Mouse (Mus musculus) hindlimb bud, embryonic 11.5 days (tissue): ENCODE results near the gene Cdkal1.

Experiments
- DNase-seq: peaks from one replicate; pipeline ENCODE4 v3.0.0-alpha.2; 2012; ENCODE audit warnings: low read depth, low spot score; ENCODE audit errors: extremely low spot score

Cdkal1 gene

DNA sequence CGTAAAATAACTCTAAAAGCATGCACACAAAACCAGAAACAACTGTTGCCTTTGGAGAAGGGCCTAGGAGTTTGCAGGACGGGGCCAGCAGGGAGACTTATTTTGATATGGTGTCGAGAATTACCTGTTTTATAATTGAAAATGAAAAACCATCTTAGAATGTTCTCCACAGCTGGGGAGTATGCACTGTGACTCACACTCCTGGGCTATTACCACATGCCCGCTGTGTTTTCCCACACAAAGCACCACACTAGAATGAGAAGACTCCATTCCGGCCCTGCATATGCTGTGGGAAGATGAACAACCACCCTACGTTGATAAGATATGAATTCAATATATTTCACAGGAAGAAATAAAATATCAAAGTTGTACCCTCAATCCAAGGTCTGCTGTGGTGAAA is 426.3 kb downstream of the Cdkal1 start:
- DNase-seq = no peak

DNA sequence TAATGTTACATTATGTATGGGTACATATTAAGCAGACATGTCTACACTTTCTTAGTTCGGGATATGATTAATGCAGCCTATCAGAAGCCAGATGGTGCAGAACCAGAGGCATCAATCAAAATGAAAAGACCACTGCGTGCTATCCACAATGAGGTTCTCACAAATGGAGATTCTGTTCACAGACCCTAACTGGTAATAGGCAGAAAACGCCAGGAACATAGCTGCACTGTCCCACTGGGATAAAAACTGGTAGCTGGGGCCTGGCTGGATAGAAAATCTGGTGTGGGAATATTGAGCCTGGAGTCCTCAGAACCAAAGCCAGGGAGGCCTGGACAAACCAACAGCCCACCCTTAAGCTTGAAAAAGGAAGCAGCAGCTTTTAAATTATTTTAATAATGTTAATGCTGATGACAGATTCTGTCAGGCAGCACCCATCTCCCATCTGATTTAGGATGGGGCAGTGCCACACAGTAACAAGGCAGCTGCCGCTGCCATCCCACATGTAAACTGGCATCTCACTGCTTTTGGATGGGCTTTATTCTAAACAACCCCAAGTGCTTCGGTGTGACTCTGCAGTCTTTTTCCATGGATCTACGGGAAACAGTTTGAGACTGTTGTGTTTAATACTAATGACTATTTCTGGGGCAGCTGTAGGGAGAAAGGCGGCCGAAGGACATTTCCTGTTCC is 438.9 kb downstream of the Cdkal1 start:
- no peak for DNase-seq

DNA sequence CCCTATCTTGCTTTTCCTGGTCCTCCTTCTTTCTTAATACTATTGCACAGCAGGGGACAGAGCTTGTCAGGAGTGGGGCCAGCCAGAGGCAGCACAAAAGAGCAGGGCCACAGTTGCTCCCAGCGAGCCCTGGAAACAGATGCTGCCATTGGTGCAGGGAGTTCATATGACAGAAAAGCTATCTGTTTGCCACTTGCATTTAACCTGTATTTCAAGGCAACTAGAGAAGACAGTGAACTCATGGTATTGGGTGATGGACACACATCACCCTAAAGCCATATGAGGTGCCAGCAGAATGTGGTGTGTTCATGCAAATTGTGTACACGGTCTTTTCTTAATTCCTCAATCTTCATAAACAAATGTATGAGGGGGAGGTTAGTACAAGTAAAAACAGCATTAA is 439.5 kb downstream of the Cdkal1 start:
- DNase-seq = no peak

DNA sequence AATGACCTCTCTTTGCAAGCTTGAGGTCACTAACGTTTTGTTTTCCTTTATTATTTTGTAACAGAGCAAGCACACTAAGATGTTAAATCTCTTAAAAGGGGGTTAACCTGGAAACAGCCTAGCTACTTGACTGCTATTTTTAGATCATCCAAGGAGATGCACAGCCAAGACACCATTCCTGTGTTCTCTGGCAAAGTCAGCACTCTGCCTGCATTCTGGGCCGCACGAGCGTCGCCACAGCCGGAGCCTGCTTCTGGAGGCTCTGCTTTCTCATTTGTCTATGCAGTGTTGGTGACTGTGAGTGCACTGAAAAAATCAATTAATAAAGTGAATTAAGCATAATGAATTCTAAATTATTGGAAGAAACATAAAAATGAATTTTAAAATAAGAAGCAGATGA is 440.6 kb downstream of the Cdkal1 start:
- DNase-seq = no peak

DNA sequence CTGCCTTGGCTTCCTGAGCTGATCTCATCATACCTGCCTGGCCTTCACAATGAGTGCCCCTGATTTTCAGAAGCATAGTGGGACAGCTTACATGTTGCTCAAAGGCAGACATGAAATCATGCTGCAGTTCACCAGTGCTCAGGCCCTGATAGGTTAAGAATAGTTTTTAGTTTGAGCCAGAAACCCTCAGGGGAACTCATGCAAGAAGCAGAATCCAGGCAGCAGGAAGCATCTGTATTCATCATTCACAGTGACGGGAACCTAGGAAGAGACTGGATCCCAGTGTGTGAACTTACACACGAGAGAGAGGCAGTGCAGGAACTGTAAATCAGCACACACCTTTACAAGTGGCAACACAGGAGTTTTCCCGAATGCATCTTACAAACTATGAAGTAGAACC is 441.0 kb downstream of the Cdkal1 start:
- no peak for DNase-seq

DNA sequence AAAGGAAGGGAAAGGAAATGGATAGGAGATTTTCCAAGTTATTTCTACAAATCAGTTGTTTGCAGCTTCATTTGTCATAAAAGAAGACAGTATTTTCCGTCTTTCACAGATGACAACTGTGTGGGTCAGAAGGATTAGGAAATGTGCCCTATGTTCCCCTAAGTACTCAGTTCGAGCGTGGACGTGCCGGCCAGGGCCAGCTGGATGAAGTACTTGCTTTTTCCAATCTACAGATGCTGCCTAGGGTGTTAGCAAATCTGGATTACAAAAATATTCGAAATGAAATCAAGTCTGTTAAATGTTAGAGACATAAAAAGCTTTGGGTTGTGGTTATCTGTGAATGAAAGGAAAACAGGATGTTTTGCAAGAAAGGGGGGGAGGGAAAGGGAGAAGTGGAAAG is 444.3 kb downstream of the Cdkal1 start:
- DNase-seq = no peak

DNA sequence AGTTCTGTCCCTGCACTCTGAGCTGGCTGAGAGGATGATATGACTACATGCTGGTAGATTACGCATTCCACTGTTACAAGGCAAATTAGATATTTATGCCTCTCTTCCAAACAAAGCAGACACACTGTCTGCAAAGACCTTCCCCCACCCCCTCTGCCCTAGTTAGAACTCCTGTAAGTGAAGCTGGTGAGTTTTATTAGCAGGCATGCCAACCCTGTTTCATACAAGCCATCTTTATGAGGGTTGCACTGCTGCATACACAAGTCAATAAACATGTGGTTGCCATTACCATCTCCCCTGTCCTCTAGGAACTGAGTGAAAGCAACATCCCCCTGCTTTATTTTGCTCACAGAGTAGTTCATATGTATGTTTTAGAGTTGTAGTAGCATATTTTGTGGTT is 447.9 kb downstream of the Cdkal1 start:
- no peak for DNase-seq

DNA sequence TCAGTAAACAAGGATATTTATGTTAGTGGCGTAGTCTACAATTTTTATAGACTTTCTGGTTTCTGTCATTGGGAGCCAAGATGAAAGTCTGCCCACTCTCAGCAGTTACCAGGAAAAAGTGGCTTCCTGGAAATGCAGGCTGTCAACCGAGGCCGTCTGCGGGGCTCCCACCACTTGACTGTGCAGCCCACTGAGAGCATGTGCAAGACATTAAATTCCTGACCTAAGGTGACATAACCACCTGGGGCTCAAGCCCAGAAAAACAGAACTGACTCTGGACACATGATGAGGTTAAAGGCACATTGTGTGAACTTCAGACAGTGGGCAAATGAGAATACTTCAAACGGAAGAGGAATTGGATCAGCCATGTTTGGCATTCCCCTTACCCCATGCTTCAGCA is 450.2 kb downstream of the Cdkal1 start:
- no peak for DNase-seq

DNA sequence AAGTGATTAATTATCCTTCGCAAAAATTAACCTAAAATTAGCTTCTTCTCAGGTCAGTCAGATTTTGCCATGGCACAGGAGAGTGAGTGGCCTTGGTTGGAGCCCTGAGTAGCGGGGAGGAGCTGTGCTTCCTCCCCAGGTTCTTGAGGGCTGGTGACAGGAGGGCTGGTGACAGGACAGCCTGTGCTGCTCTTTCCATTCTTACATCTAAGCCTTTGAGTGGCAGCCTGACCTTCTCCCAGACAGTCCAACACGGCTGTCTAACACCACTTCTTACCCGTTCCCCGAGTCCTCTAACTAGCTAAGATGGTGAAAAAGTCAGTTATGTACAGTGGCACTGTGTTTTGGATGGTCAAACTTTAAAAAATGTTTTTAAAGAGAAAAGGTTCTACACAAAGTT is 452.3 kb downstream of the Cdkal1 start:
- DNase-seq = no peak

DNA sequence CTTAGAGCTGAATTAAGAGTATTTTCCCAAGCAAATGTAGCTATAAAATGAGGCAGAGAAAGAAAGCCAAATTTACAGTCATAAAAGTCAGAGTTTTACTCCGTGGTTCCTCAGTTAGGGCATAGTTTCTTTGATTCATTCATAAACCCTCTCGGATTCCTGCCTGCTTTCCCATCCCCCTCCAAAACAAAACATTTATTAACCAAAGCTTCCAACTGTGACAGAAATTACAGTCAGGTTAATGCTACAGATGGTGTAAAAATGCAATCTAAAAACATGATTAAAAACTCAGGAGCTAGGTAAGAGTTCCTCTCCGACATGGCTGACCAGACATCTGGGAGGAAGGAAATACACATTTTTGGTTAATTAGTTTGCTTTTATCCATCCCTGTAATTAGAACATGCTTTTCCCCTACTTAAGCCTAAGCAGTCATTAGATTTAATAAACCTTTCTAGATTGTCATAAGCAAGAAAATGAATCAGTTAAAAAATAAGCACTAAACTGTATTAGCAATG is 452.9 kb downstream of the Cdkal1 start:
- DNase-seq = no peak

DNA sequence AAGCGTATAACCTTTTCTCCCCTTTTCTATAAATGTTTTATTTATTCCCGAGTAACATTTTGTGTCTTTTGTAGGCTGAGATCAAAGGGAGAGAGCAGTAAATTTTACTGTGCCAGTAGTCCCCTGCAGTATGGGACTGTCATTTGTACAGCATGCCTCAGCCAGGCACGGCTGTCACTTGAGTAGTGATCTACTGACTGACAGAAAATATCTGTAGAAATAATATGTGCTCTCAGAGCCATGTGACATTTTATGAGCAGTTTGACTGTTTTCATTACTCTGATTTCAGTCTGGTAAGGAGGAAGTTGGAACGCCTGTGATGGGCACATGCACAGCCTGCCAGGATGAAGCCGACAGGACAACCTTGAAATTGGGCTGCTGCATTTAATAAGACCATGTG is 455.6 kb downstream of the Cdkal1 start:
- no peak for DNase-seq

DNA sequence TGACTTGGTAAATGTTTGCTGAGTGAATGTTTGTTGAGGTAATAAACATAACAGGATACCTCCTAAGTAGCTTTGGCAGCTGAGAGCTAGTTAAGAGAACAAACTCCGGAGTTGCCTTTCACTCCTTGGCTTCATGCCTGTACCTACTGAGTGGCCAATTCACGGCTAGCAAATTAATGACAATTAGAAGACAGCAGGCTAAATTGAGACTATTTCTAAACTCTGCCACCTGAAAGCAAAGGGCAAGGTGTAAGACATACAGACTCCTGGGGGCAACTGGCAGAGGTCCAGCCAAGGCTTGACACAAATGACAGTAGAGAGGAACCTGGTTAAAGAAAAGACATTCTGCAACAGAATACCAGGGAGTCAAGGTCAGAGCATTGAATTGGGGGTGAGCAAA is 457.0 kb downstream of the Cdkal1 start:
- DNase-seq = no peak

DNA sequence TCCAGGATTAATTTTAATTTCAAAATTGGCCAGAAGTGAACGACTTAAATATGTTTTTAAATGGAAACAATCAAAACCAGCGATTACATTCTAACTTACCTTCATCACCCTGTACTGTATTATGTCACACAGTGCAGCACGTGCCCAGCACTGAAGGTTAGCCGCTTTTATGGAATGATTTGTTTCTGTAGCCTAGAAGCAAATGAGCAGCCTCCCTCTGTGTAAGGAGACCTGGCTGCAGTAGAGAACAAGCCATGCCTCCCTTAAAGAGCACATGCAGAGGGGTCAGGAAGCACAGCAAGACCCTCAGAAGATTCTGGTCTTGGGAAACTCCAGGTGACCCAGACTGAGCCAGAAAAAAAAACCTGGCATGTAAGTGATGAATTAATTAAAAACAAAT is 459.8 kb downstream of the Cdkal1 start:
- DNase-seq = no peak

DNA sequence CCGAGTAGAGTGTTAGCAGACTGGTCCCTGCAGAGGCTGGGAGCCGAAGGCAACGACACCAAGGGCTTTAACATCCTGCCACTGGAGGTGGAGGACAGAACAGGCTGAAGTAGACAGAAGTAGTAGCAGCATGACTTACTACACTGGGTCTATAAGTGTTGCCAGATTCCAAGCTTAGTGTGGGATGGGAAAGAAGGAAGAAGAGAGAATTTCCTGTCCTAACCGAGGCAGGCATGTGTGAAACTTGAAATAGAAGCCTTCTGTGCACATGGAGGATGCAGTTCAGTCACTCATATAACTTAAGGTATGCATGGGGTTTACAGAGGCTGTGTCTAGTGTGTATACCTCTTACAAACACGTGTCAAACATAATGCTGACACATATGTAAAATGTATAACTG is 465.4 kb downstream of the Cdkal1 start:
- DNase-seq = no peak

DNA sequence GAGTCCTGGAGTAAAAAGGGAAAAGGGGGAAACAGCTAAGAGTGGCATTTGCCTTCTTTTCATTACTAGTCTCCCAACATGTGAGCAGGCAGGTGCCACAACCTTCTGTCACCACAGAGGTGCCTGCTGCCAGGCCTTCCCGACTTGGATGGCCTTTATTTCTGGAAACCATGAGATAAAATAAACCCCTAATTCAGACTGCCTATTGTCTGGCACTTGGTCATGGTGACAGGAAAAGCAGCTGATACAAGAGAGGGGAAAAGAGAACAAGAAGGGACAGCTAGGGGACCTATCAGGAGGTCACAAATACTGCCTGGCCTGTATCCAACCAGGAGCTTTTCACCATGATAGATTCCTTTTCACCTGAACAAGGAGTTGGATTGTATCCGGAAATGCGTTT is 466.6 kb downstream of the Cdkal1 start:
- no peak for DNase-seq

DNA sequence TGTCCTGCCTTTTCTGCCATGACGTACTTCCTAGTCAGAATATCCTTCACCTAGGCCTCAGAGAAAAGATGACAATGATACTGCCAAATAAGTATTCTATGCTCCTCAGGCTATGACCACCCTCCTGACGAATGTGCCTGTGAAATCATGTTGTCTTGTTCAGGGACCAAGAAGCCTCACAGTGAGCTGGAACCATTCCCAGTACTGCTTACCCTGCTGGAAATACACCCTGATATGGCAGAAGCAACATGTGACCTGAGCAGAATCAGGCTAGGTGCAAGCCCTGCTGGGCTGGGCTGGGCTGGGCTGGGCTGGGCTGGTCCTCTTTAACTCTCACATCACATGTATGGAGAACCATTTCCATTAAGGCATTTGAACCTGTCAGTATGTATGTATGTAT is 477.9 kb downstream of the Cdkal1 start:
- no peak for DNase-seq

DNA sequence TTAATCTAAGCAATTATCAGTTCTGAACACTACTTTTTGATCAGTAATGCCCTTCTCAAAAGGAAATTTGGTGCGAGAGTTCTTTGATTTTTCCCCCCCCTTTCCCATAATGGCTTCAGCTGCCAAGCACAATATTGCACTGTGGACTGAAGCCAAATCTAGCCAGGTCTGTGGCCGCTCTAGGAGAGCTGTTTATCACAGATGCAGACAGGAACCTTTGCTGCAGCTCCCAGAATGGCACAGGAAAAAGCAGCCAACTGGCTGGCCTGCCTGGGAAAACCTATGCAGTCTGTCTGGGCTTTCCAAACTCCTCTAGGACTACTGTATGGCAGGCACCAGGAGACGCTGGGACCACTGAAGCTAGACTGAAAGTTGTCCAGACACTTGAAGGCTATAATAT is 483.6 kb downstream of the Cdkal1 start:
- DNase-seq = no peak

DNA sequence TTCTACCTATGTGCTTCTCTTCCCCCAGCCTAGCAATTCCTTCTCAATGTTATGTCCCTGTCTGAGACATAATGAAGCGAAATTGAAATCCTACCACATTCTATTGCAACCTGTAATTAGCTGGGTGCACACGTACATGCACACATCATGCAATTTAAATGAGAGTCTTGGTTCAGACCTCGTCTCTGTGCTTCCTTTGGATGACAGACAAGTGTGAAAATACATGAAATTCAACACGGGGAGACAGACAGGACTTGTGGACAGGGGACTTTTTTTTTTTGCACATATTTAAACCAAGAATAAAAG is 484.1 kb downstream of the Cdkal1 start:
- no peak for DNase-seq

DNA sequence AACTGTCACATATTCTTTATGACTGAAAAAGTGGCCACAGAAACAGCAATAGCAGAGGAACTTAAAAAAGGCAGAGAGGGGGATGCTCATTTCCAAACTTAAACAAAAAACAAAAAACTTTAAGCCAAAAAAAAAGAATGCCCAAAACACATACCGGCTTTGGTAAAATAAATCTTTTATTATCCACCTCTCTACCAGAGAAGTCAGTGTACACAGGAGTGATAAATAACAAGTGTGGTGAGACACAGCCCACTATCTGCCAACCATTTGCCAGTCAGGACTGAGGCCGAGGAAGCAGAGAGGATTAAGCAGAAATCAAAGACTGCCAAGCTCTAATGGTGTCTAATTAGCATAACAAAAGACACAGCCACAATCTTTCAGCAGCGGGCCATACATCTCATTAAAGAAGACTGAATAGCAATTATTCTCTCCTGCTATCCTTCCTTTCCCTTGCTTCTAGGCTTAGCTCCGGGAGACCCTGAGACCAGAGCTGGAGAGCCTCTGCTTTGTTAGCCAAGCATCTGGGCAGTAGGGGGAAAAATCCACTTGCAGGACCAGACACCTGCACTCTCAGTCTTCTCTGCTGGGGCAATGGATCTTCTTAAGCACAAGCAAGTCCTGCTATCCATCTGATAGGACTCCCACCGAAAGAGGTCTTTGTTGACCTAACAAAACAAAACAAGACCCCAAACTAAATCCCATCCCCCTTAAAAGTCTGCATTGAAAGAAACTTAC is 484.6 kb downstream of the Cdkal1 start:
- no peak for DNase-seq

DNA sequence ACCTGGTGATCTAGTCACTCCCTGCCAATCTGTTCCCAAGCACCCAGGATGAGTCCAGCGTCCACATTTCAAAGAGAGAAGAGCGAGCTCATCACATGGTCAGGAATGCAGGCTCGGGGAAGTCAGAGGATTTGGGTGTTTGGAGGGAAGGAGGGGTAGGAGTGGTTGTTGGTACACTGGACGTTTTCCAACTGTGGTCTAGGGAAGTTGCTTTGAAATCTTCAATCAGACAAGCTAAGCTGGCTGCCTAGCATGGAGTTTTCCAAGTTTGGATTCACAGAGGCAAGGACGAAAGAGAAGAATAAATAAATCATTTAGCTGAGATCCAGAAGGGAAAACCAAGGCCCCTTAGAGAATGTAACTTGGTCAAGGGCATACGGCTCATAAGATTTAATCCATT is 486.7 kb downstream of the Cdkal1 start:
- no peak for DNase-seq

DNA sequence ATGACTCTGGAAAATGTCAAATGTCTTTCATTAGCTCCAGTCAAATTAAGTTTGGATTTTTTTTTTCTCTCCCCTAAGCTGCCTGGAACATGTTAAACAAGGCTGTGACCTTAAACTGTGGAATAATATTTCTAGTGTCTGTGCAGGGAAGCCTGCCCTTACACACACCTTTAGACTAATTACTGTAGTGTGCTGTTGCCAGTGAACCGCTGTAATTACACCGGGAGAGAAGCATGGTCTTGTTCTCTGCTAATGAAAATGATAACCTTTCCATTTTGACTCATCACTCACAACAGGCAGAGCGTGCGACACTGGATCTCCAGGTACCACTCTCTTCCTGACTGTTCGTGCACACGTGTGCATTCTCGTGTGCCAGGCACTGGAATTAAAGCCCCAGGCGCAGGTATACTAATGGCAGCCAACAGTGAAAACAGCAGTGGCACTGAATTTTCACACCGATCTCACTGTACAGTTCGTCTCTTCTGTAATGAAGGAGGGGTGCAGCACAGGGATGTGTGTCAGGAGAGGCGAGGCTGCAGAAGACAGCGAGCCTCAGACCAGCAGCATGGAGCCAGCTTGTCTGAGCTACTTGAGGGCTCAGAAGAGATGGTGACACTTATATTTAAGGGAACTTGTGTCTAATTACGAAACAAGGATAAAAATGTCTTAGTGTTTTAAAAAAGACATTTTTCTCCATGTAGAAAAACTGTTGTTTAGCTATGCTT is 490.4 kb downstream of the Cdkal1 start:
- no peak for DNase-seq

DNA sequence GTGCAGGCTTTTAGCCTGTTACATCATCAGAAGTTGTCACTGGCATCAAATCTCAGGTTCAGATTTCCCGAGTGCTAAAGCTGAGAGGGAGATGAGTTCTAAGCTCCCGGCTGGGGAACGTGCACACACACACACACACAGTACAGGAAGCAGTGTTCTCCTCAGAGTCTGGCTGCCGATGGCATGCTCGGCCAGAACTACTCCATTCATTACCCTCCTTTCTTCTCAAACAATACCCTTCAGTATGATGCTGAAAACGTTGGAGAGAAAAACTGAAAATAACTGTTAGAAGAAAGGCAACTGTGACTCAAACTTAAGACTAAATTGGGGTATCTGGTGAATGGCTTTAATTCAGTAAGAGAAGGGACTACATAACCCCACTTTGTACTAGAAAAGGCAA is 491.5 kb downstream of the Cdkal1 start:
- no peak for DNase-seq
